Mouse (Mus musculus): Measurements from ENCODE around the gene Ptx3. TPM values are rescaled to one million over a fixed set of nuclear protein-coding genes. Genes with fewer than 3 reads are reported as not detected.

Ptx3 gene
- polyA plus RNA-seq, 1 experiment from 2014 or later = 2.1 TPM

Other genes with a start within 250 kb of the Ptx3 start
- gene Veph1, start 76.9 kb downstream of the Ptx3 start, polyA plus RNA-seq (2015; fragmentation: Nextera tagmentation; extraction: Ambion mirVana) = 0.05 TPM in 1 of 2 replicates, not detected in the other

Data from stomach, embryonic 16.5 days (tissue).